Mouse (Mus musculus): Measurements from ENCODE around the gene Dhx35.

Dhx35 gene

GRCm38 (mm10) chr2:158803575-158803974, 9.0 kb downstream of the Dhx35 start:
- DNase-seq (ENCODE audit: low spot score in 2 of 2) = no peak

- no peak for DNase-seq (ENCODE audit: low spot score in 2 of 2)
Observed at GRCm38 (mm10) chr2:158815686-158816085, 21.1 kb downstream of the Dhx35 start.

GRCm38 (mm10) chr2:158816239-158816638, 21.6 kb downstream of the Dhx35 start:
- DNase-seq (ENCODE audit: low spot score in 2 of 2) = no peak

- no peak for DNase-seq (ENCODE audit: low spot score in 2 of 2)
Observed at GRCm38 (mm10) chr2:158817708-158818107, 23.1 kb downstream of the Dhx35 start.

GRCm38 (mm10) chr2:158828124-158828523, 33.5 kb downstream of the Dhx35 start:
- no peak for DNase-seq (ENCODE audit: low spot score in 2 of 2)

GRCm38 (mm10) chr2:158829746-158830145, 35.1 kb downstream of the Dhx35 start:
- no peak for DNase-seq (ENCODE audit: low spot score in 2 of 2)

- DNase-seq (ENCODE audit: low spot score in 2 of 2) = no peak
Observed at GRCm38 (mm10) chr2:158833221-158833620, 38.6 kb downstream of the Dhx35 start.

- DNase-seq (ENCODE audit: low spot score in 2 of 2) = no peak
Observed at GRCm38 (mm10) chr2:158833645-158834044, 39.0 kb downstream of the Dhx35 start.

GRCm38 (mm10) chr2:158843287-158843686, 48.7 kb downstream of the Dhx35 start:
- no peak for DNase-seq (ENCODE audit: low spot score in 2 of 2)

GRCm38 (mm10) chr2:158845031-158845430, 50.4 kb downstream of the Dhx35 start:
- DNase-seq (ENCODE audit: low spot score in 2 of 2) = no peak

GRCm38 (mm10) chr2:158846208-158846607, 51.6 kb downstream of the Dhx35 start:
- no peak for DNase-seq (ENCODE audit: low spot score in 2 of 2)

GRCm38 (mm10) chr2:158847991-158848390, 53.4 kb downstream of the Dhx35 start:
- no peak for DNase-seq (ENCODE audit: low spot score in 2 of 2)

GRCm38 (mm10) chr2:158849416-158849815, 54.8 kb downstream of the Dhx35 start:
- no peak for DNase-seq (ENCODE audit: low spot score in 2 of 2)

- DNase-seq (ENCODE audit: low spot score in 2 of 2) = peak in 1 of 2 experiments; percentile 44
Observed at GRCm38 (mm10) chr2:158852579-158852978, 58.0 kb downstream of the Dhx35 start.

- DNase-seq (ENCODE audit: low spot score in 2 of 2) = no peak
Observed at GRCm38 (mm10) chr2:158856896-158857499, 62.4 kb downstream of the Dhx35 start.

- DNase-seq (ENCODE audit: low spot score in 2 of 2) = no peak
Observed at GRCm38 (mm10) chr2:158857579-158857978, 63.0 kb downstream of the Dhx35 start.

- no peak for DNase-seq (ENCODE audit: low spot score in 2 of 2)
Observed at GRCm38 (mm10) chr2:158861115-158861514, 66.5 kb downstream of the Dhx35 start.

- peak; percentile 52 to 69 for DNase-seq (ENCODE audit: low spot score in 2 of 2)
Observed at GRCm38 (mm10) chr2:158863341-158864125, 68.9 kb downstream of the Dhx35 start.

GRCm38 (mm10) chr2:158864126-158864458, 69.5 kb downstream of the Dhx35 start:
- no peak for DNase-seq (ENCODE audit: low spot score in 2 of 2)

GRCm38 (mm10) chr2:158865358-158865757, 70.8 kb downstream of the Dhx35 start:
- peak; percentile 67 to 81 for DNase-seq (ENCODE audit: low spot score in 2 of 2)

- DNase-seq (ENCODE audit: low spot score in 2 of 2) = no peak
Observed at GRCm38 (mm10) chr2:158886571-158886970, 92.0 kb downstream of the Dhx35 start.

GRCm38 (mm10) chr2:158888531-158888930, 93.9 kb downstream of the Dhx35 start:
- no peak for DNase-seq (ENCODE audit: low spot score in 2 of 2)

GRCm38 (mm10) chr2:158889201-158889600, 94.6 kb downstream of the Dhx35 start:
- no peak for DNase-seq (ENCODE audit: low spot score in 2 of 2)
